Mouse (Mus musculus) v-Abl transformed pro-B cells (cell line): ENCODE data around the gene Vasp.

ENCODE experiments used
- in situ Hi-C, 2 experiments: fragments of 400-800 bp; cut with MboI; formaldehyde crosslinking; loops; one replicate each; pipeline ENCODE4 v1.15.1; 2025; ENCODE audit not compliant: unreplicated experiment in 2 of 2

Vasp gene

GRCm38 (mm10) chr7:19304501-19305412, 33.1 kb upstream of the Vasp start:
- in situ Hi-C loops = loop anchor here (5.0 kb wide), 1 partner anchor 38 kb away; the partner anchor contains the start of gene Ercc1 (in 2 of the 2)

GRCm38 (mm10) chr7:19303770-19304169, 32.2 kb upstream of the Vasp start:
- in situ Hi-C loops = loop anchor here (5.0 kb wide), 1 partner anchor 39 kb away; the partner anchor contains the start of gene Ercc1 (in 2 of the 2)

GRCm38 (mm10) chr7:19303046-19303305, 31.4 kb upstream of the Vasp start:
- in situ Hi-C loops = loop anchor here (5.0 kb wide), 1 partner anchor 39 kb away; the partner anchor contains the start of gene Ercc1 (in 2 of the 2)

GRCm38 (mm10) chr7:19302264-19303045, 30.8 kb upstream of the Vasp start:
- in situ Hi-C loops = loop anchor here (5.0 kb wide), 1 partner anchor 40 kb away; the partner anchor contains the start of gene Ercc1 (in 2 of the 2)

- in situ Hi-C loops = loop anchor here (5.0 kb wide), 1 partner anchor 41 kb away; the partner anchor contains the start of gene Ercc1 (in 2 of the 2)
These were observed 30.0 kb upstream of the Vasp start for GRCm38 (mm10) chr7:19301461-19302263.

- in situ Hi-C loops = loop anchor here (5.0 kb wide), 1 partner anchor 42 kb away; the partner anchor contains the start of gene Ercc1 (in 2 of the 2)
These were observed 29.1 kb upstream of the Vasp start for GRCm38 (mm10) chr7:19300501-19301421.

DNA sequence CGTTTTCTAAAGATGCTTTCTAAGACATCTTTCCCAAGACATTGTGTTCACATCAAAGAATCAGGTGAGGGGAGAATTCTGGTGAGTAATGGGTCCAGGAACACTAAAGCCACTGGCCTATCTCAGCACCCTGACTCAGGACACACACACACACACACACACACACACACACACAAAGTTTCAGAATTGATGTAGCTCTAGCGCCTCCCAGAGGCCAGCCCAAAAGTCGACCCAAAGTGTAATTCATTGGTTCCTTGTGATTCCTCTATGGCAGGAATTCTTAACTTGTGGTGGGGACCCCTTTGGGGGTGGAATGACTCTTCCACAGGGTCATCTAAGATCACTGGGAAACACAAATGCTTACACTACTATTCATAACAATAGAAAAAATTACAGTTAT, 27.6 kb upstream of the Vasp start:
- in situ Hi-C loops = no loop called here

GRCm38 (mm10) chr7:19297794-19298193, 26.2 kb upstream of the Vasp start:
- in situ Hi-C loops = no loop called here

DNA sequence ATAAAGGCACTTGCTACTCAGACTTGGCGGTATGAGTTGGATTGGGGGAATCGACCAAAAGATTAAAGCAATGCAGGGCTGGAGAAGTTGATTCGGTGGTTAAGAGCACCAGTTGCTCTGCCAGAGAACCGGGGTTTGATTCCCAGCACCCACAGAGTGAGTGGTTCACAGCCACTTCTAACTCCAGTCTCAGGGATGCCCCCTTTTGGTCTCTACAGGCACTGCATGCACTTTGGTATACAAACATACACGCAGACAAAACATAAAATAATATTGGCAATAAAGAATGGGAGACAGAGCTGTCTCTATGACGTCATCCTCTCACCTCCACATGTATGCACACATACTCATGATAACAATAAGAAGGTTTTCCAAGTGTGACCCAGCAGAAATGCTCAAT, 25.4 kb upstream of the Vasp start:
- in situ Hi-C loops = no loop called here

DNA sequence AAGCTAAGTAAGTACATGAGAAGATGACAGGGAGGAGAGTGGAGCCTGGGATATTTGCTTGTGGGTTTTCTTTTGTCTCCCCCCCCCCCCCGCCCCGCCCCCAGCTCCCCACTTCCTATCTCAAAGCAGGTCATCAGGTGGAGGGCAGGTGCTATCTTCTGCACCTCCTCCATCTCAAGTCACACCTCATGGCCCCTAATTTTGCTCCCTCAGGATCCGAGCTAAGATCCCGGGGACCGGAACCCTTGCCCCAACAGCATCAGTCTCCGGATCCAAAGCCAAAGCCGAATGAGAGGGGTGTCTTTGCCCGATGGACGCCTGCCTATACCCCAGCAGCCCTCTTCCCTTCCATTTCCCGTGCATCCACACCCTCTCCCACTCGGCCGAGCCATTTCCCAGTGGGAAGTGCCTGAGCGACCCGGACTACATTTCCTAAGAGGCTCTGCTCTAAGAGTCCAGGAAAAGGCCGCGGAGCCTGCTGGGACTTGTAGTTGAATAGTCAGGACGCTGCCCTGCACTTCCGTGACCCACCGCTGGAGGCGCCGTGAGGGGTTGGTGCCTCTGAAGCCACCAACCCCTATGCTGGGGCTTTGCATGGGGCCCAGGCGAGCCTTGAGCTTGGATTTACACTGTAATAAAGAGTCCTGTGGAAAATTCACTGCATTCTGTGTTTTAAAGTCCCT, 24.0 kb upstream of the Vasp start:
- in situ Hi-C loops = no loop called here

GRCm38 (mm10) chr7:19290969-19291596, 19.5 kb upstream of the Vasp start:
- in situ Hi-C loops = no loop called here

GRCm38 (mm10) chr7:19284763-19285162, 13.1 kb upstream of the Vasp start:
- in situ Hi-C loops = loop anchor here (5.0 to 10.0 kb wide), 5 partner anchors 42 to 120 kb away; partner anchors contain the start of gene Gipr (in 1 of the 2)

DNA sequence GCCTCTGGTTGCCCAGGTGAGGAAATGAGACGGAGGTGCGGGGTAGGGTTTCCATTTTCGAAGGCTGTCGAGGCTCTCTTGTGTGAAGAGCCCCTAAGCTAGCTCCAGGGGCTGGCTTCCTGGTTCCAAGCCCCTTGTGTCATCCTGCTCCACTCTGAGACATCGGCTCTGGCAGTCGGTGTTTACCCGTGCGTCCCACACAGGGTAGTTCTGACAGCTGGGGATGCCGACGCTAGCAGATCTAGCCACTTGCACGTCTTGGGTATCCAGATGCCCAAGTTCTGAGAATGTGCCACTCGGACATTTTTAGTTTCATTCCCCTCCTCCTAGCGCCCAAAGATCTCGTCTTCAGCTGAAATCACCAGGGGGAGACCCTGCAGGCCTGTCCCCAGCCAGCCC, 11.8 kb upstream of the Vasp start:
- in situ Hi-C loops = loop anchor here (5.0 to 10.0 kb wide), 5 partner anchors 41 to 119 kb away; partner anchors contain the start of gene Gipr (in 1 of the 2)

DNA sequence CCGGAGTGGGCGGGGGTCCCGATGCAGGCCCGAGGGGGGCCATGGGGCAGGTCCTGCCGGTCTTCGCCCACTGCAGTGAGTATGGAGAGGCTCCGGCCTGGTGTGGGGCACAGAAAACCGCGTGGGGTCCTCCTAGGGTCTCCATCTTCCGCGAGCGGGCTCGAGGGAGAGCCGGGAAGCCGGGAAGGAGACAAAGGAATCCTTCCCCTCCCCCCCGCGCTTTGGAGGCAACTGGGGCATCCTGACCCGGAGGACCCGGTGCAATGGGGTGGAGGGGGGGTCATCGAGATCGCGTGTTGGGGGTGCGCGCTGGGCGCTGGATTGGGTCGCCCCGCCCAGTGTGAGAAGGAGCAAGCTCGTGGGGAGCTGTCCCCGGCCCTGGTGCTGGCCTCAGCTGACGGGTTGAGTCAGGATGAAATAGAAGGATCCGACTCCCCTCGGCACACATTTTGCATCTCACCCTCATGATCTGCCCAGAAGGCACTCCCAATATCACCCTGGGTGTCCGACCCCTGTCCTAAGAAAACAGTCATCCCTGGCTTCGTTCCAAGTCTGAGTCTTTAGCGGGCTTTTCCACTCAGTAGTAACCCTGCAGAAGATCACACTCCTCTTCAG, 11.3 kb upstream of the Vasp start:
- in situ Hi-C loops = loop anchor here (5.0 to 10.0 kb wide), 5 partner anchors 41 to 118 kb away; partner anchors contain the start of gene Gipr (in 1 of the 2)

GRCm38 (mm10) chr7:19282385-19282784, 10.8 kb upstream of the Vasp start, which contains the start of gene Rtn2:
Gene Rtn2, plus strand, starts transcription at chr7:19282624.
- in situ Hi-C loops = loop anchor here (5.0 to 10.0 kb wide), 5 partner anchors 40 to 118 kb away; partner anchors contain the start of gene Gipr (in 1 of the 2)

- in situ Hi-C loops = loop anchor here (5.0 to 10.0 kb wide), 5 partner anchors 39 to 117 kb away; partner anchors contain the start of gene Gipr (in 1 of the 2)
These were observed 10.2 kb upstream of the Vasp start for GRCm38 (mm10) chr7:19281680-19282304.
